Mouse (Mus musculus) intestine, postnatal 0 days (tissue): ENCODE data around the gene Rnf185. TPM values are rescaled to one million over a fixed set of nuclear protein-coding genes. Genes with fewer than 3 reads are reported as not detected.

Experiments used
- ATAC-seq: fragments of 200-750 bp; cut with Nextera tagmentation; 2 replicates; pipeline ENCODE4 v1.8.0; 2017; ENCODE audit warnings: mild to moderate bottlenecking, moderate TSS enrichment, moderate library complexity
- H3K27ac ChIP-seq: fragments of 300-500 bp; sonication (generic); 2 replicates; pipeline ENCODE4 v1.5.1; 2014; ENCODE audit warnings: mild to moderate bottlenecking, low read depth, low read length, moderate library complexity
- H3K27me3 ChIP-seq: fragments of 300-500 bp; sonication (generic); replicated peaks from 2 replicates; pipeline ENCODE4 v1.6.1; 2014; ENCODE audit warnings: low read length, mixed read lengths; ENCODE audit not compliant: control insufficient read depth, insufficient read depth
- H3K36me3 ChIP-seq: fragments of 300-500 bp; sonication (generic); 2 replicates; pipeline ENCODE4 v1.6.1; 2014; ENCODE audit warnings: mild to moderate bottlenecking, moderate library complexity; ENCODE audit not compliant: control insufficient read depth, insufficient read depth
- H3K4me1 ChIP-seq: fragments of 300-500 bp; sonication (generic); replicated peaks from 2 replicates; pipeline ENCODE4 v1.6.1; 2014; ENCODE audit warnings: antibody characterized with exemption, low read length, mixed read lengths; ENCODE audit not compliant: control insufficient read depth, insufficient read depth
- H3K4me2 ChIP-seq: fragments of 300-500 bp; sonication (generic); replicated peaks from 2 replicates; pipeline ENCODE4 v1.6.1; 2014; ENCODE audit warnings: low read depth, mild to moderate bottlenecking, moderate library complexity
- H3K4me3 ChIP-seq: fragments of 300-500 bp; sonication (generic); 2 replicates; pipeline ENCODE4 v1.5.1; 2014; ENCODE audit warnings: low read depth, low read length
- H3K9ac ChIP-seq: fragments of 300-500 bp; sonication (generic); 2 replicates; pipeline ENCODE4 v1.6.1; 2014; ENCODE audit warnings: mild to moderate bottlenecking, low read depth, low read length
- H3K9me3 ChIP-seq: fragments of 300-500 bp; sonication (generic); 2 replicates; pipeline ENCODE4 v1.6.1; 2016; ENCODE audit warnings: mixed run types; ENCODE audit not compliant: control insufficient read depth
- CTCF ChIP-seq: sonication (generic); IDR thresholded peaks from 2 replicates; pipeline ENCODE4 v1.5.1; 2016; ENCODE audit warnings: low read depth, mild to moderate bottlenecking, control low read depth, antibody characterized with exemption, moderate library complexity
- WGBS: fragments of 180-500 bp; shearing (Covaris S2); extraction: QIAGEN DNeasy Blood & Tissue Kit; methylation state at CpG from one replicate; pipeline ENCODE4 v1.1.7; 2014; 5-methylcytosine and 5-hydroxymethylcytosine counted together
- polyA plus RNA-seq: library from polyadenylated mRNA; unstranded; fragments of >200 nt; fragmentation: Nextera tagmentation; extraction: Ambion mirVana; gene quantifications from 2 replicates; pipeline ENCODE4 v1.2.1, GENCODE M21; 2015

Gene Rnf185
- polyA plus RNA-seq, 1 experiment from 2014 or later: 31.1 TPM

DNA sequence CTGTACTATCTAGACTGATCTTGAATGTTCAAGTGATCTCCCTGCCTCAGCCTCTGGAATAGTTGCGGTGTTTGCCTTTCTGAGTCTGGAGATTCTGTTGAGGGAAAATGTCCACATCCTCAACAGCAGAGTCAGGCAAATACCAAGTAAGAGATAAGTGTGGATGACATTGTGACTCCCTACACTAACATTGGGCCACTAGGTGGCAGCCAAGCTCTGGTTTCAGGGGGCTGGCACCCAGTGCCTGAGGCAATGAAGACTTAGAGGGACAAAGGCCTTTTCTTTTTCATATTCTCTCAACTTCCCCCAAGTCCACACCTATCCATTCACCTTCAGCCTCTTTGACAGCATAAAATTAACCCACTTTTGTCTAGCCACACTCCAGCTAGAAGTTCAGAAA, 20.3 kb upstream of the Rnf185 start:
- WGBS: 38% methylated on average over 1 of the region's 1 CpGs
- no peak overlapping the region for H3K4me3 ChIP-seq
- peak; percentile 97 for TF ChIP-seq CTCF
- H3K27ac ChIP-seq: no peak overlapping the region
- ATAC-seq: peak; percentile 46
- H3K27me3 ChIP-seq: no peaks in the 10 kb centered on the region
- H3K4me2 ChIP-seq: no peak overlapping the region
- H3K36me3 ChIP-seq: no peaks in the 10 kb centered on the region
- no peak overlapping the region for H3K9ac ChIP-seq
- no peaks in the 10 kb centered on the region for H3K9me3 ChIP-seq
- H3K4me1 ChIP-seq: 0 out of 2 replicates have a peak, but pooled peaks cover 3% of the 10 kb centered on the region

DNA sequence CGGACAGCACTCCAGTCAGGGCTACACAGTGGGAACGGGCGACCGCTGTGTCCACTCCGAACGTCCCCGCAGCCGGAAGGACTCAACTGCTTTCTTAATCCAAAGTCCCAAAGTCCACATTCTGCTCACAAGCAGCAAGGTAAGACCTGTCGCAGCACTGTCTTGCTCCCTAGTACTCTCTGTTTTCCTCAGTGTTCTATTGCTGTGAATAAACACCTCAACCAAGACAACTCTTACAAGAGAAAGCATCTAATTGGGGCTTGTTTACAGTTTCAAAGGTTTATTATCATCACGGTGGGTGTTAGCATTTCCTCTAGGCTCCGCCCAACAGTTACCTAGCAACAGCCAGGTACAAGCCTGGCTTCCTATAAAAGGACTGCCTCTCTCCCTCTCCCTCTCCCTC, 19.3 kb upstream of the Rnf185 start:
- H3K4me2 ChIP-seq: peak overlapping the region; percentile 61
- no peaks in the 10 kb centered on the region for H3K9me3 ChIP-seq
- H3K36me3 ChIP-seq: no peaks in the 10 kb centered on the region
- H3K9ac ChIP-seq: peak overlapping the region; percentile 34; the same call in 1 of the 2 replicates
- H3K4me1 ChIP-seq: 0 out of 2 replicates have a peak, but pooled peaks cover 3% of the 10 kb centered on the region
- H3K27ac ChIP-seq: peak overlapping the region; percentile 77
- WGBS: 12% methylated on average over 11 of the region's 11 CpGs
- peak; percentile 73 for ATAC-seq
- peak overlapping the region; percentile 14; the same call in 1 of the 2 replicates for H3K4me3 ChIP-seq
- no peak for TF ChIP-seq CTCF
- H3K27me3 ChIP-seq: no peaks in the 10 kb centered on the region

DNA sequence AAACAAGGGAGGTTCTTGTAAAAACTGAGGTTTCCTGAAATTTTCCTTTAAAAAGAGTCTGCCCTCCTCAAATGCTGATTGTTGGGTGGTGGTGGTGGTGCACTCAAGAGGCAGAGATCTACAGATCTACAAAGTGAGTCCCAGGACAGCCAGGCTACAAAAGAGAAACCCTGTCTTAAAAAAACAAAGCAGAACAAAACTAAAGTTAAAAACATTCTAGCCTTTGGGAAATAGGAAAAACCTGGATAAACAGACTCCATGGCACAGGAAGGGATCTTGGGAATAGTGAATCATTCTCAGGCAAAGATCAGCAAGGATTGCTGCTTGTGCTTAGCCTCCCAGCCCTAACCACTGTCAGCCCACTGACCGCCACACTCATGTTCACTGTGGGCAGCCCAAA, 10.7 kb upstream of the Rnf185 start:
- Histone ChIP-seq H3K36me3 (no peaks in the 10 kb centered on the region), H3K4me2 (no peak overlapping the region), H3K9ac (no peak overlapping the region), H3K27ac (no peak overlapping the region), H3K27me3 (no peaks in the 10 kb centered on the region), H3K9me3 (no peaks in the 10 kb centered on the region), H3K4me1 (peaks cover 4% of the 10 kb centered on the region; the same call in 1 of the 2 replicates), H3K4me3 (no peak overlapping the region)
- WGBS: 94% methylated on average over 1 of the region's 1 CpGs
- no peak for ATAC-seq
- no peak for TF ChIP-seq CTCF

DNA sequence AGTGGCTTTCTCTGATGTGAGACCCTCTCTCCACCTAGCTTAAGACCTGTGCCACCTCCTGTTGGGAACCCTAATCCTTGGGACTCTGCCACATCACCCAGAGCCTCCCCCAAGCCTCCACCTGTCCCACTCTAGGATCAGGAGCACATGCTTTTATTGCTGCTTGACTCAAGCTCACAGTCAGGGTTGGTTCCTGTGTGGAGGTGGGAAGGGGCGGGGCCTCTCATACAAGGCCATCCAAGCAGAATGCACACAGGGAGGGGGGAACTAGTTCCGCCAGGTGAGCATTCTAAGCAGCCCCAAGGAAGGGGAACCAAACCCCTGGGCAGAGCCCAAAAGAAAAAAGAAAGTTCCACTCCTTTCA, 6.9 kb upstream of the Rnf185 start:
- peaks cover 5% of the 10 kb centered on the region; the same call in 1 of the 2 replicates for H3K36me3 ChIP-seq
- H3K27ac ChIP-seq: peak overlapping the region; percentile 85
- H3K4me3 ChIP-seq: no peak overlapping the region
- H3K4me1 ChIP-seq: peaks cover 5% of the 10 kb centered on the region; the same call in 1 of the 2 replicates
- no peak overlapping the region for H3K9ac ChIP-seq
- 44% methylated on average over 2 of the region's 2 CpGs for WGBS
- no peaks in the 10 kb centered on the region for H3K9me3 ChIP-seq
- no peak for TF ChIP-seq CTCF
- ATAC-seq: peak; percentile 75
- H3K4me2 ChIP-seq: peak overlapping the region; percentile 52
- H3K27me3 ChIP-seq: no peaks in the 10 kb centered on the region

DNA sequence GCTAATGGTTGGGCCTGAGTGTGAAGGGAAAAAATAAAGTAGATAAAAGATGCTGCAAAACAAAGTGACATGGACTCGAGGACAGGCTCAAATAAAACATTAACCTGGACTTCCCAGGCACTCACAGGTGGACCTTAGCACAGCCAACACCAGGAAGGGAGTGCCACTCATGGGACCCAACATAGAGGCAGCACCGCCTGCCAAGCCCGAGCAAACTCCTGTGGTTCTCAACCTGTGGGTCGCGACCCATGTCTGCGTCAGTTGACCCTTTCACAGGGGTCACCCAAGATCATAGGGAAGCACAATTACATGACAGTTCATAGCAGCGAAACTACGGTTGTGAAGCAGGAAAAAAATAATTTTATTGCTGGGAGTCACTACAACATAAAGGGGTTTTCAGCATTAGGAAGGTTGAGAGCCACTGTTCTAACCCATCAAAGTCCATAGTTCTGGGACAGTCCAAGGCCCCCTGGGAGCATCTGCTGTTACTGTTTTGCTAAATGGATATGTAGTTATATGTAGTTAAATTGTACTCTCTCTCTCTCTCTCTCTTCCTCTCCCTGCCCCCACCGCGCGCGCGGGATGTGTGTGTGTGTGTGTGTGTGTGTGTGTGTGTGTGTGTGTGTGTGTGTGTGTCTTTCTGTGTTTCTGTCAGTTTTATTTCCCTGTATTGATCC, 6.4 kb upstream of the Rnf185 start:
- Histone ChIP-seq H3K9ac (no peak overlapping the region), H3K36me3 (peaks cover 5% of the 10 kb centered on the region; the same call in 1 of the 2 replicates), H3K27ac (peak overlapping the region; percentile 85), H3K9me3 (no peaks in the 10 kb centered on the region), H3K4me3 (no peak overlapping the region), H3K27me3 (no peaks in the 10 kb centered on the region), H3K4me2 (peak overlapping the region; percentile 52), H3K4me1 (peaks cover 5% of the 10 kb centered on the region; the same call in 1 of the 2 replicates)
- no peak for TF ChIP-seq CTCF
- peak; percentile 90 for ATAC-seq
- WGBS: 35% methylated on average over 10 of the region's 13 CpGs

DNA sequence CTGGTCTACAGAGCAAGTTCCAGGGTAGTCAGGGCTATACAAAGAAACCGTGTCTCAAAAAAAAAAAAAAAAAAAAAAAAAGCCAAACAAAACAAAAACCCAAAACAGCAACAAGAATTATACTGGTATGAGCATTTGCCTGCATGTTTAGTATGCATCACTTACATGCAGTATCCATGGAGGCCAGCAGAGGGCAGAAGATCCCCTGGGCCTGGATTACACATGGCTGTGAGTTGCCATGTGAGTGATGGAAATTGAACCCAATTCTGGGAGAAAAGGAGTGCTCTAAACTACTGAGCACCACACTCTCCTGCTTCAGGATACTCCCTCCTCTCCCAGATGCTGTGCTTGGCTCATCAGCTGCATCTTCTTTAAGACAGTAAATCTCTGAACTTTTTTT, 4.2 kb upstream of the Rnf185 start:
- H3K27me3 ChIP-seq: no peaks in the 10 kb centered on the region
- H3K9ac ChIP-seq: no peak overlapping the region
- H3K9me3 ChIP-seq: no peaks in the 10 kb centered on the region
- no peak overlapping the region for H3K4me3 ChIP-seq
- 29% methylated on average over 1 of the region's 1 CpGs for WGBS
- H3K4me2 ChIP-seq: no peak overlapping the region
- peak; percentile 91 for TF ChIP-seq CTCF
- H3K27ac ChIP-seq: no peak overlapping the region
- H3K4me1 ChIP-seq: peaks cover 5% of the 10 kb centered on the region; the same call in 1 of the 2 replicates
- ATAC-seq: no peak
- peaks cover 5% of the 10 kb centered on the region; the same call in 1 of the 2 replicates for H3K36me3 ChIP-seq
